Mouse (Mus musculus): ENCODE measurements around the gene Mllt11. TPM values are rescaled to one million over a fixed set of nuclear protein-coding genes. Genes with fewer than 3 reads are reported as not detected.

Mllt11 gene
- total RNA-seq, 2 experiments from 2014 or later, result 329 to 339 TPM

GRCm38 (mm10) chr3:95247660-95248336 lies 15.8 kb upstream of the Mllt11 start:
- no peak for DNase-seq (ENCODE audit: low spot score in 2 of 2)
- intact Hi-C loops (cut with DNase I), result no loop called here

- DNase-seq (ENCODE audit: low spot score in 2 of 2), result peak; percentile 38 to 72
- intact Hi-C loops (cut with DNase I), result no loop called here
These were observed 14.7 kb upstream of the Mllt11 start for GRCm38 (mm10) chr3:95246465-95247231.

GRCm38 (mm10) chr3:95243086-95243485 lies 11.1 kb upstream of the Mllt11 start:
- DNase-seq (ENCODE audit: low spot score in 2 of 2), result peak in 1 of 2 experiments; percentile 62
- intact Hi-C loops (cut with DNase I), result no loop called here

GRCm38 (mm10) chr3:95241498-95241897 lies 9.5 kb upstream of the Mllt11 start, which contains the start of gene Gm128:
Gene Gm128, minus strand, starts transcription at chr3:95241598.
- intact Hi-C loops (cut with DNase I), result no loop called here
- no peak for DNase-seq (ENCODE audit: low spot score in 2 of 2)

- intact Hi-C loops (cut with DNase I), result no loop called here
These were observed 8.9 kb upstream of the Mllt11 start for GRCm38 (mm10) chr3:95240900-95241299.

GRCm38 (mm10) chr3:95239971-95240370 lies 8.0 kb upstream of the Mllt11 start:
- intact Hi-C loops (cut with DNase I), result no loop called here
- no peak for DNase-seq (ENCODE audit: low spot score in 2 of 2)

More at GRCm38 (mm10) chr3:95240900-95241299, 8.9 kb upstream of the Mllt11 start:
- no peak for DNase-seq (ENCODE audit: low spot score in 2 of 2)

- intact Hi-C loops (cut with DNase I), result no loop called here
- no peak for DNase-seq (ENCODE audit: low spot score in 2 of 2)
These were observed 7.1 kb upstream of the Mllt11 start for GRCm38 (mm10) chr3:95239022-95239421.

- intact Hi-C loops (cut with DNase I), result no loop called here
- DNase-seq (ENCODE audit: low spot score in 2 of 2), result no peak
These were observed 5.6 kb upstream of the Mllt11 start for GRCm38 (mm10) chr3:95237541-95238099.

- intact Hi-C loops (cut with DNase I), result no loop called here
- no peak for DNase-seq (ENCODE audit: low spot score in 2 of 2)
These were observed 3.7 kb upstream of the Mllt11 start for GRCm38 (mm10) chr3:95235386-95236301.

- no peak for DNase-seq (ENCODE audit: low spot score in 2 of 2)
- intact Hi-C loops (cut with DNase I), result no loop called here
These were observed 1.5 kb upstream of the Mllt11 start for GRCm38 (mm10) chr3:95233303-95233980.

GRCm38 (mm10) chr3:95232771-95233170 lies 800 bp upstream of the Mllt11 start:
- no peak for DNase-seq (ENCODE audit: low spot score in 2 of 2)
- intact Hi-C loops (cut with DNase I), result no loop called here

GRCm38 (mm10) chr3:95230495-95231297 lies 1.3 kb downstream of the Mllt11 start:
- DNase-seq (ENCODE audit: low spot score in 2 of 2), result no peak
- intact Hi-C loops (cut with DNase I), result no loop called here

- DNase-seq (ENCODE audit: low spot score in 2 of 2), result peak; percentile 51 to 56
- intact Hi-C loops (cut with DNase I), result loop anchor here (5.0 kb wide), 1 partner anchor 52 kb away; the partner anchor contains the start of genes Mindy1 and Prune1
These were observed 2.0 kb downstream of the Mllt11 start for GRCm38 (mm10) chr3:95229781-95230494.

GRCm38 (mm10) chr3:95228894-95229780 lies 2.8 kb downstream of the Mllt11 start:
- intact Hi-C loops (cut with DNase I), result loop anchor here (5.0 kb wide), 1 partner anchor 53 kb away; the partner anchor contains the start of genes Mindy1 and Prune1

GRCm38 (mm10) chr3:95228148-95228893 lies 3.6 kb downstream of the Mllt11 start, which contains the start of gene Cdc42se1:
Gene Cdc42se1, plus strand, starts transcription at chr3:95228732.
- intact Hi-C loops (cut with DNase I), result loop anchor here (5.0 kb wide), 1 partner anchor 54 kb away; the partner anchor contains the start of genes Mindy1 and Prune1

More at GRCm38 (mm10) chr3:95228894-95229780, 2.8 kb downstream of the Mllt11 start:
- DNase-seq (ENCODE audit: low spot score in 2 of 2), result peak; percentile 67 to 87

More at GRCm38 (mm10) chr3:95228148-95228893, 3.6 kb downstream of the Mllt11 start, which contains the start of gene Cdc42se1:
- peak; percentile 88 to 96 for DNase-seq (ENCODE audit: low spot score in 2 of 2)
